Mouse (Mus musculus): ENCODE measurements around the gene Drosha.

Gene Drosha

DNA sequence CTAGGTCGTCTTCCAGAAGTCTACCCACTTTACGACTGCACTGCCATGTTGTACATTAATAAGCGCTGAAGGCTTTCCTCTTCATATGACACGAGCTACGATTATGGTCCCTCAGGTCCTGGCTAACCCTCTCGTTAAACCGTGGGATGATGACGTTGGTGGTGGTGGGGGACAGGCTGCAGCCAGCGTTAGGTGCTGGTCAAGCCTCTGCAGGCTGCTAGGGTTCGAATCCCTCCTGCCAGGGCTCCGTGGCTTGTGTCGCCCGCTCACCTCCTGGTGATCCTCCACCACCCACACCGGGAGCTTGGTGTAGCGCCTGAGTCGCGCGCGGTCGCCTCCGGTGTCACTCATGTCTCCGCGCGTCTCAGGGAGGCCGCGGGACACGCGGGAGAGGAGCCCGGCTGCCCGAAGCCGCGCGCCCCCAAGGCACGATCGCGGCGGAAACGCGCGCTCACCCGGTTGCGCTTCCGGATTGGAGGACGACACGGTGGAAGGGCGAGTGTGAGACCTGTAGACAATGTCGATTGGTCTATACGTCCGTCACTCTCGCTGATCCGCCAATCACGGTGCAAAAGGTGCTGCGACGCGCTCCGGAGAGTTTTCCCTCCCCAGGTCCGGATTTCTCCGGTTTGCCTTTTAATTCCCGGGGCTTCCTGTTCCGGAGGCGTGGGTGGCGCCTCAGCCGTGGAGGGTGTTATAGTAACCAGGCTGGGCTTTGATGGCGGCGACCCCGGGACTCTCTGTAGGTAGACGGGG, at the start of gene Drosha, which contains the start of gene 6030458C11Rik:
Gene Drosha (plus strand): TSS at position 619 of the 756 bp plus-strand sequence.
Gene 6030458C11Rik (minus strand): TSS at position 453 of the 756 bp plus-strand sequence.
- in situ Hi-C loops (cut with MboI, MseI) = loop anchor here (25.0 kb wide), 1 partner anchor 837 kb away; the partner anchor contains the start of gene Sub1

DNA sequence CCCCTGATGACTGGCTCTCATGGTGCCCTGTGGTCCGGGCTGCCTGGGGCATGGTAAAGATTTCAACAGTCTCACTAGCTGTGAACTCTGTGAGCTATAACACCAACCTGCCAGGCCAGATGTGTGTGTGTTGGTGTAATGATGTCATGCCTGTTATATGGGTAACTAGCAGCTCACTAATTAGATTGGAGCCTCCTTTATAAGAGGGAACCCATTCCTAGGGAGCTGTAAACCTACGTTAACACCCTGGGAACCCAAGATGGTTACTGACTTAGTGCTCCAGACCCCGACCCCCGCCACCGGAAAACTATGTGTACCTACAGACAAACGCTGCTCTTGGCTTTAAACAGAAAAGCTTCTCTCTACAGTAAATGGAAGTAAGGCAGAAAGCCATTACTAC, 43.3 kb upstream of the Drosha start:
- in situ Hi-C loops (cut with MboI, MseI) = no loop called here

DNA sequence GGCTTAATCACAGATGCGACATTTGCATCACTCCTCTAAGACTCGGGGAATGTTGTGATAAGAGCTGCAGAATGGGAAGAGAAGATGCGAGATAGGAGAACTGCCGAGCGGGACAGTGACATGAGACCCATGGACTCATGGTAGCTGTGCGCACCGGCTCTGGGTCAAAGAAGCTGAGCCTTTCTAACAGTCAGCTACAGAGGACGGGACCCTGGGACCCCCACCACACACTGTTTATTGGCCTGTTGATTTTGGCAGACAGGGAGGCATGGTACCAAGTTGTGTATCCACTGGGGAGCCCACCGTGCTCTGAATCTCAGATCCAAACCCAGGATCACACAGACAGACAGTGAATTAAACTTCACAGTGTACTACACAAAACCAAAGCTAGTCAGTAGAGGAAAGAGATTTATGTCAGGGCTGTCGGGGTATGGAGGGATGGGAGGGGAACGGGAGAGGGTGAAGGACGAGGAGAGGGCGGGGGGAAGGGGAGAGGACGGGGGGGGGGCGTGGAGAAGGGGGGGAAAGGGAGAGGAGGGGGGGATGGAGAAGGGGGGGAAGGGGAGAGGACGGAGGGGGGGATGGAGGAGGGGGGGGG, 42.8 kb upstream of the Drosha start:
- in situ Hi-C loops (cut with MboI, MseI) = no loop called here

GRCm38 (mm10) chr15:12788536-12788935, 36.1 kb upstream of the Drosha start:
- in situ Hi-C loops (cut with MboI, MseI) = no loop called here

DNA sequence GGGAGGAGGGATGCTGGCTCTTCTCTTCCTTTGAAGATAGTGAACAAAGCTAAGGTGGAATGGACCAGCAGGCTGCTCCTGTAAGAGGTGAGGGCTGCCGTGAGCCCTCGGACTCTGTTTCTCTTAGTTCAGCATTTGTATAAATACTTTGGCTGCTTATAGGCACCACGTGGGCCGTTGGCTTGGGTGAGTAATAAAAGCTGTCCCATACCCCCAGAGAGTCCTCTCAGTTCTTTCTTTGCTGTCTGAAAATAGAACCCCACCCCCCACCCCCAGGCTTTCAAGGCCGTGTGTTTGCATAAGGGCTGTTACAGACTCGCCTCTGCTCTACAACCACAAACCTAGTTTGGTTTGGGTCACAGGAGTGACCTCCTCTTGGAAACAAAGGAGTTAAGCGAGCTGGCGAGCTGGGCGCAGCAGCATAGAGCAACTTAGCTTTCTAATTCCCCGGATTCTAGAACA, 35.2 kb upstream of the Drosha start:
- in situ Hi-C loops (cut with MboI, MseI) = no loop called here

GRCm38 (mm10) chr15:12794311-12794710, 30.3 kb upstream of the Drosha start:
- in situ Hi-C loops (cut with MboI, MseI) = loop anchor here (5.0 kb wide), 1 partner anchor 207 kb away; no protein-coding TSS in a partner anchor

- in situ Hi-C loops (cut with MboI, MseI) = loop anchor here (5.0 kb wide), 1 partner anchor 423 kb away; no protein-coding TSS in a partner anchor
Measured at GRCm38 (mm10) chr15:12795457-12795894, 29.1 kb upstream of the Drosha start.

GRCm38 (mm10) chr15:12795909-12796470, 28.6 kb upstream of the Drosha start:
- in situ Hi-C loops (cut with MboI, MseI) = loop anchor here (5.0 kb wide), 1 partner anchor 424 kb away; no protein-coding TSS in a partner anchor

DNA sequence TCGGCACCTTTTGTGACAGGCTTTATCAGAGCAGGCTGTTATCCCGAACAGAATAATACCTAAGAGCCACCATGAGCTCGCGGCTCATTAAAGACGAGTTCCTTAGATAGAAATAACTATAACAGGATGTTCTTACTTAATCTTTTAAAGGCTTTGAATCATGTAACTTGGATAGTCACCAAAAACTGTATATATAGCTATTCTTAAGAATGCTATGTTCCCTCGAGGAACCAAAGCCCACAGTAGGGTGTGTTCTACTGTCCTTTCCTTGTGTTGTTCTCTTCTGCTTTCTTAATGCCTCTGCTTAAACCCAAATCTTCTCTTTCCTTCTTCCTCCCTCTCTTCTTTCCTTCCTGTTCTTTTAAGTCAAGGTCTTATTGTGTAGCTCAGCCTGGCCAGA, 26.6 kb upstream of the Drosha start:
- in situ Hi-C loops (cut with MboI, MseI) = loop anchor here (5.0 kb wide), 1 partner anchor 426 kb away; no protein-coding TSS in a partner anchor

DNA sequence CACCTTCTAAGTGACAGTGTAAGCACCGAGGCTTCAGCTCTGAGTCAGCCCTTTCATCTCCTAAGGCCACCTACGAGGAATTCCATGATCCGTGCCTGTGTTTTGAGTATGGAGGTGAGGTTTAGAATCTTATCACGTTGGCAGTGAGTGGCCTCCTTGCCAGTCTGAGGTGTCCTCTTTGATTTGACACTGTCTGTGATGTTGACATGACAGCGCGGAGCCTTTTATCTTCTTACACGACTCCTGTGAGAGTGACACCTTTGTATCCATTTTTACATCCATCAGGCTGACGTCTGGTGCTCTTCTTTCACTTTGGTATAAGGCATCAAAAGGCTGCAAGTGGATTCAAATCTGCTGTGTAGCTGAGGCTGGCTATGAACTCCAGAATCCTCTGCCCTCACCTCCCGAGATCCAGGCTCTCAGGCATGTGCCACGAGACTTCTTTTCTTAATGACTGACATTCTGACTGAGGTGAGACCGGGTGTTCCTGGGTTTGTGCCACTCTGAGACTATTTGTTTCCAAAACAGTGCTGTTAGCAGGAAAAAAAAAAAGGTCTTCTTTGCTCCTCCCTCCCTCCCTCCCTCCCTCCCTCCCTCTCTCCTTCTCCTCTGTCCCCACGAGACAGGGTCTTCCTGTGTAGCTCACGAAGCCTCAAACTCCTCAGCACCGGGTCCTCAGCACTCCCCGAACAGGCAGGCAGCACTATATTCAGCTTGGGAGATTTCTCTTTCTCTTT, 24.0 kb upstream of the Drosha start:
- in situ Hi-C loops (cut with MboI, MseI) = loop anchor here (25.0 kb wide), 1 partner anchor 813 kb away; the partner anchor contains the start of gene Sub1

- in situ Hi-C loops (cut with MboI, MseI) = loop anchor here (25.0 kb wide), 1 partner anchor 814 kb away; the partner anchor contains the start of gene Sub1
Measured at GRCm38 (mm10) chr15:12801142-12801506, 23.5 kb upstream of the Drosha start.

- in situ Hi-C loops (cut with MboI, MseI) = loop anchor here (25.0 kb wide), 1 partner anchor 818 kb away; the partner anchor contains the start of gene Sub1
Measured at GRCm38 (mm10) chr15:12805071-12805470, 19.5 kb upstream of the Drosha start.

DNA sequence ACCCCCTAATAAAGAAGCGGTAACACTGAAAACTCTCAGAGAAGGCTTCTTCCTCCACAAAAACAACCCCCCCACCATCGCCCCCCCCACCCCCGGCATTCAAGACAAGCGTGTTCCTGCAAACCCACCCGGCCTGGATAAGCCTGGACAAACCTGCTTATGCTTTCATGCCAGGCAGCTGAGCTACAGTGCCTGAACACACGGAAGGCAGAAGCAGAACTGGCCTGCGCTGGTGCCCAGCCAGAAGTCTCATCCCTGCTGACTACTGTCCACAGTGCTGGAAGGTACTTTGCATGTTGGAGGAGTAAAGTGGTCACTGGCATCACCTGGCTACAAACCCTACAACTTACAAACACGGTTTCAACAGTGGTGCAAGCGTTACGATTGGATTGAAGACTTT, 17.5 kb upstream of the Drosha start:
- in situ Hi-C loops (cut with MboI, MseI) = loop anchor here (25.0 kb wide), 1 partner anchor 820 kb away; the partner anchor contains the start of gene Sub1

DNA sequence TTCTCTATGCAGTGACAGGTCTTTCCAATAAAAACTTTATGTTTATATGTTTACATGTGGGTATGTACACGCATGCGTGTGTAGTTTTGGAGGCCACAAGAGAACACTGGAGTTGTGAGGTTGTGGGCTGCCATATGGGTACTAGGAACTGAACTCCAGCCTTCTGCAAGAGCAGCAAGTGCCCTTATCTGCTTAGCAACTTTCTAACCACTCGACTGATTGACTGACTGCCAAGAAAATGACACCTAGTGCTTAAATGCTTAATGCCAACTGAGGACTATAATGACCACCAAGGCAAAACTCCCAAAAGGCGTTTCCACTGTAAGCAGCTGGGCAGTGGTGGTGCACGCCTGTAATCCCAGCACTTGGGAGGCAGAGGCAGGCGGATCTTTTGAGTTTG, 15.3 kb upstream of the Drosha start:
- in situ Hi-C loops (cut with MboI, MseI) = loop anchor here (25.0 kb wide), 1 partner anchor 822 kb away; the partner anchor contains the start of gene Sub1

- in situ Hi-C loops (cut with MboI, MseI) = loop anchor here (25.0 kb wide), 1 partner anchor 825 kb away; the partner anchor contains the start of gene Sub1
Measured at GRCm38 (mm10) chr15:12812646-12813045, 12.0 kb upstream of the Drosha start.

GRCm38 (mm10) chr15:12817592-12817991, 7.0 kb upstream of the Drosha start:
- in situ Hi-C loops (cut with MboI, MseI) = loop anchor here (25.0 kb wide), 1 partner anchor 830 kb away; the partner anchor contains the start of gene Sub1

DNA sequence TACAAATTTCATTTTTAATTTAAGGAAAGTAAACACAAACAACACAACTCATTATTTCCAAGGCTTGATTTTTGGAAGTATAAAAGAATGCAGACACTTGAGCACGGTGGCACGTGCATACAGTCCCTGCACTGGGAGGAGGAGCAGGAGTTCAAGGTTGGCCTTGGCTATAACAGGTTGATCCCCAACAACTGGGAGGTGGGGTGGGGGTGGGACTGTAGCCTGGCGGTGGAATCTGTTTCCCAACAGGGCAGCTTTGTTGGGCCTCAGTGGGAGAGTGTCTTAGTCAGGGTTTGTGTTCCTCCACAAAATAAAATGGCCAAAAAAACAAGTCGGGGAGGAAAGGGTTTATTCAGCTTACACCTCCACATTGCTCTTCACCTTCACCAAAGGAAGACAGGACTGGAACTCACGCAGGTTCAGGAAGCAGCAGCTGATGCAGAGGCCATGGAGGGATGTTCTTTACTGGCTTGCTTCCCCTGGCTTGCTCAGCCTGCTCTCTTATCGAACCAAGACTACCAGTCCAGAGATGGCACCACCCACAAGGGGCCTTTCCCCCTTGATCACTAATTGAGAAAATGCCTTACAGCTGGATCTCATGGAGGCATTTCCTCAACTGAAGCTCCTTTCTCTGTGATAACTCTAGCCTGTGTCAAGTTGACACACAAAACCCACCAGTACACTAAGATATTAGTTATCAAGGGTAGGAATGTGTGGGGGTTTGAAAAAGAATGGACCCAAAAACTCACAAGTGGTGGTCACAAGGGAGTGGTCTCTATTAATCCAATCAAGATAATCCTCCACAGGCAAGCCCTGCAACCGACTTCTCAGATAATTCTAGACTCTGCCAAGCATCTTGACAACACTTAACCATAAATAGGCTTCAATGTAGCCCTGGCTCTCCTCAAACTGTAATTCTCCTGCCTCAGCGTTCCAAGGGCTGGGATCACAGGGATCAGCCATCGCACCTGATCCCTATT, 1.9 kb upstream of the Drosha start:
- in situ Hi-C loops (cut with MboI, MseI) = loop anchor here (25.0 kb wide), 1 partner anchor 835 kb away; the partner anchor contains the start of gene Sub1

DNA sequence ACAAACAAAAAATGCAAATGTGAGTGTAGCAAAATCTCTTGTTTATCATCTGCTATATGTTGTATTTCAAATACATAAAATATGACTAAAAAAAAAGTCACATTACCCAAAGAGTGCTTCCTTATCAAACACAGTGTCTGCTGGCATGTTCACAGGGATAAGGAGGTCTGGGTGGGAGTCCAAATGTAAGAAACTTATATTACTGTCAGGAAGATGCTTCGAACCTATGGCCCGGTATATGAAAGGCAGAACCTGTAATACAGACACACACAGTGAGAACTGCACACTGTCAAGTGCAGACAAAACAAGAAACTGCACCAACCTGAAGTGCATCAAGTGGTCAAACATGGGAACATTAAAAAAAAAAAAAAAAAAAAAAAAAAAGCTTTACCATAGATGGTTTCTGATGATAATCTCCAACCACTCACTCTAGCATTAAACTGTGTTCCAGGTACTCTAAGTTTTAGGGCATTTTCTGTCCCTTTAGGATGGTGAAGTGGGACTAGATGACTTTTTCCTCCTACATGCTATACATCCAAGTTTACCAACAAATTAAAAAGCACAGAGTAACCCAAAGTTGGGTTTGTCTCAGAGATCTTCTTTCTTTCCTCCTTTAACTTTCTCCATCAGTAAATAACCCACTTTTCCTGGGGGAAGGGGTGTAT, 1.0 kb upstream of the Drosha start:
- in situ Hi-C loops (cut with MboI, MseI) = loop anchor here (25.0 kb wide), 1 partner anchor 836 kb away; the partner anchor contains the start of gene Sub1

GRCm38 (mm10) chr15:12824965-12825364, 350 bp downstream of the Drosha start:
- in situ Hi-C loops (cut with MboI, MseI) = loop anchor here (25.0 kb wide), 2 partner anchors 663 to 838 kb away; partner anchors contain the start of gene Sub1

Data from T-helper 2 cell (primary cell).